8 mouse cellular contexts compared by ENCODE assay signal in the genomic region with DNA sequence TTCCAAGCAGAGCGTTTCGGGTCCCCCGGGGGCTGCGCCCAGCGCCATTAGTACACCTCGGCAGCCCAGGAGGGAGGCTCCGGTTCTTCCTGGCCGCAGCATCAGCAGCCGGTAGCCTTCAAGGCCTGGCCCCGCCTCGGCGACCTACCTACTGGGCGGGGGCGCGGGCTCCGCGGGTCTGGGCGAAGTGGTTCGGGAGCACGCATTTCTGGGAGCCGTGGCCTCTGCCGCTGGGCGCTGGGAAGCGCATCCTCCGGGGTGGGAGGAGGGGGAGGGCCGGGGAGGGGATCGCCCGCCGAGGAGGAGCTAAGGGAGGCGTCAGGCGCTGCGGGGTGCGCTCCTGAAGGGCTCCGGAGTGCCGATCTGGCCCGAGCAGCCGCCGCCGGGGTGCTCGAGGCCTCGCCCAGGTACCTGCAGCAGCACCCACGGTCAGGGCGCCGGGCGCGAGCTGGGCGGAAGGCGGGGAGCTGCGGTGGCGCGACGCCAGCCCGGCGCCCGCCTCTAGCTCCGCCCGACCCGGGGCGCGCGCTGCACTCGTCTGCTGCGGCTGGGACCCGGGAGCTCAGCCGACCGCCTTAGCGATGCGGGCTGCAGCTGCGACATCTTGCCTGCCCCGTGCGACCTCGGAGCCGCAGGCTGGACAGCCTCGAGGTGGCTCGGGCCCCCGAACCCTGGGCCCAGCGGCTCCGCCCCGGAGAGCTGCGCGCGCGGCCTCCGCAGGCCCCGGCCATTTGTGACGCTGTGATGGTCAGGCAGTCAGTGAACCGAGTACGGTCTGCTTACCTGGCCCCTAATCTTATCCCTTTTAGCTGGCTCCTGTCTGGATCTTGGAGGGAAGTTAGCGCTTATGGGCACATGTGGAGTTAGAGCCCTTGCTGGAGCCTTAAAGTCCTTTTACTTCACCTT. TPM values are rescaled to one million over a fixed set of nuclear protein-coding genes. Genes with fewer than 3 reads are reported as not detected.
DNase-seq lines count a peak whose midpoint lies in the region; ATAC-seq and TF ChIP-seq lines count a peak whose summit lies in the region.

A gene (minus strand): TSS at position 646 of the 906 bp plus-strand sequence.

- ATAC-seq in cerebellum, adult (ENCODE audit: insufficient number of reproducible peaks, low FRiP score, low TSS enrichment), result peak; percentile 84
- peak; percentile 93 for ATAC-seq in forebrain, embryonic 14.5 days
- peak; percentile 94 for ATAC-seq in lung, embryonic 14.5 days (ENCODE audit: insufficient read depth)
- ATAC-seq in neutrophil, adult 5-6 weeks (ENCODE audit: extremely low read depth, insufficient number of reproducible peaks, low FRiP score, poor library complexity, severe bottlenecking), result peak; percentile 63

- peak within 1 kb of the TSS; percentile 82 for H3K9ac ChIP-seq in ES-E14 (ENCODE audit: insufficient read depth, low read depth, low read length, poor library complexity, severe bottlenecking)
- peak within 1 kb of the TSS; percentile 92 for H3K9ac ChIP-seq in forebrain, embryonic 14.5 days (ENCODE audit: low read length)
- H3K9ac ChIP-seq in lung, embryonic 14.5 days, result peak within 1 kb of the TSS; percentile 83

- peak; percentile 53 for DNase-seq in ES-E14 (ENCODE audit: low read depth, low spot score)
- DNase-seq in forebrain, embryonic 14.5 days (ENCODE audit: low spot score), result peak; percentile 83
- DNase-seq in heart, postnatal 14 days, result peak; percentile 77 to 85
- peak; percentile 55 to 59 for DNase-seq in layer of hippocampus, adult 2 months (ENCODE audit: low spot score in 2 of 2)
- peak; percentile 85 for DNase-seq in lung, embryonic 14.5 days
- peak; percentile 84 for DNase-seq in testis, postnatal 14 days (ENCODE audit: low spot score)

- no peaks in the 10 kb centered on the region for H3K36me3 ChIP-seq in ES-E14 (ENCODE audit: control insufficient read depth, insufficient read depth, low read length, poor library complexity, severe bottlenecking)
- H3K36me3 ChIP-seq in forebrain, embryonic 14.5 days (ENCODE audit: control insufficient read depth, insufficient read depth, low read length), result no peaks in the 10 kb centered on the region
- no peaks in the 10 kb centered on the region for H3K36me3 ChIP-seq in lung, embryonic 14.5 days (ENCODE audit: insufficient read depth)

- intact Hi-C loops in heart, postnatal 14 days (cut with DNase I), result loop anchor here (5.0 kb wide), 1 partner anchor 86 kb away; no protein-coding TSS in a partner anchor

- H3K4me1 ChIP-seq in ES-E14 (ENCODE audit: control insufficient read depth in 2 of 2, insufficient read depth in 2 of 2, low read length in 2 of 2, poor library complexity in 1 of 2), result 0 out of 4 replicates have a peak, but pooled peaks cover 0 to 2% of the 10 kb centered on the region in 2 experiments
- peaks cover 2% of the 10 kb centered on the region; the same call in 1 of the 2 replicates for H3K4me1 ChIP-seq in forebrain, embryonic 14.5 days (ENCODE audit: control insufficient read depth, insufficient read depth, low read length)
- H3K4me1 ChIP-seq in lung, embryonic 14.5 days (ENCODE audit: insufficient read depth), result no peaks in the 10 kb centered on the region

- under 1% methylated on average over 83 of the region's 89 CpGs for WGBS in forebrain, embryonic 14.5 days
- under 1% methylated on average over 78 of the region's 89 CpGs for WGBS in lung, embryonic 14.5 days

- H3K4me2 ChIP-seq in forebrain, embryonic 14.5 days (ENCODE audit: low read length), result peak within 1 kb of the TSS; percentile 65
- peak within 1 kb of the TSS; percentile 67 for H3K4me2 ChIP-seq in lung, embryonic 14.5 days

- H3K27me3 ChIP-seq in forebrain, embryonic 14.5 days (replicated peaks; ENCODE audit: control insufficient read depth, insufficient read depth, low read length), result no peaks in the 10 kb centered on the region
- no peaks in the 10 kb centered on the region for H3K27me3 ChIP-seq in lung, embryonic 14.5 days (ENCODE audit: insufficient read depth, low read length)

- no peak; the same call in 1 of the 2 replicates for TF ChIP-seq CTCF in layer of hippocampus, adult 2 months (conservative IDR thresholded peaks at IDR 0.05)
- no peak for TF ChIP-seq CTCF in lung, embryonic 14.5 days (IDR thresholded peaks at IDR 0.05; ENCODE audit: low read depth)

- H3K27ac ChIP-seq in ES-E14 (ENCODE audit: insufficient read depth, low read depth, low read length, poor library complexity, severe bottlenecking), result peak within 1 kb of the TSS; percentile 20; the same call in 1 of the 2 replicates
- H3K27ac ChIP-seq in forebrain, embryonic 14.5 days (ENCODE audit: low read depth, low read length), result peak within 1 kb of the TSS; percentile 96
- peak within 1 kb of the TSS; percentile 99 for H3K27ac ChIP-seq in layer of hippocampus, adult 2 months
- H3K27ac ChIP-seq in lung, embryonic 14.5 days (ENCODE audit: low read depth), result peak within 1 kb of the TSS; percentile 96

- H3K4me3 ChIP-seq in ES-E14 (ENCODE audit: insufficient read depth in 1 of 2, low read depth in 1 of 2, low read length in 2 of 2, poor library complexity in 1 of 2, severe bottlenecking in 1 of 2), result peak within 1 kb of the TSS; percentile 76 to 91
- H3K4me3 ChIP-seq in forebrain, embryonic 14.5 days (ENCODE audit: low read depth, low read length), result peak within 1 kb of the TSS; percentile 77
- peak within 1 kb of the TSS; percentile 82 for H3K4me3 ChIP-seq in layer of hippocampus, adult 2 months
- H3K4me3 ChIP-seq in lung, embryonic 14.5 days (ENCODE audit: low read depth, low read length), result peak within 1 kb of the TSS; percentile 72

- in situ Hi-C loops in ES-E14 (cut with MboI; ENCODE audit: low sequenced_read_pairs in 2 of 2, unreplicated experiment in 2 of 2), result loop anchor here in 1 of 2 experiments (10.0 kb wide), 1 partner anchor 178 kb away; a partner anchor contains a TSS

- H3K9me3 ChIP-seq in ES-E14 (ENCODE audit: control insufficient read depth, insufficient read depth, low read depth, low read length), result no peaks in the 10 kb centered on the region
- H3K9me3 ChIP-seq in forebrain, embryonic 14.5 days (replicated peaks; ENCODE audit: control insufficient read depth, low read length), result no peaks in the 10 kb centered on the region
- H3K9me3 ChIP-seq in lung, embryonic 14.5 days (ENCODE audit: low read depth, low read length), result no peaks in the 10 kb centered on the region

TF ChIP-seq in ES-E14, 5 proteins besides CTCF, POLR2A, EP300 and RAD21:
- TF ChIP-seq HCFC1 (IDR thresholded peaks at IDR 0.05; ENCODE audit: borderline replicate concordance, insufficient read depth, low read length) (peak; percentile 51; the same call in 1 of the 2 replicates), ZC3H11A (IDR thresholded peaks at IDR 0.05; ENCODE audit: borderline replicate concordance, low read depth, low read length) (no peak), ZNF384 (IDR thresholded peaks at IDR 0.05; ENCODE audit: low read depth, low read length) (no peak), CHD2 (IDR thresholded peaks at IDR 0.05; ENCODE audit: low read depth, low read length) (no peak), MAFK (IDR thresholded peaks at IDR 0.05; ENCODE audit: insufficient read depth, low read depth, low read length) (no peak)

RNA-seq across cellular contexts. Expression of the gene that starts here (rescaled TPM):
- total RNA-seq in ES-E14 (2012; rRNA removed), result 8.7 and 9.4 TPM in 2 replicates
- polyA plus RNA-seq in forebrain, embryonic 14.5 days (2014; fragmentation: Nextera tagmentation; extraction: Ambion mirVana), result 7.1 and 10.3 TPM in 2 replicates
- total RNA-seq in heart, postnatal 14 days (2021), result 1 to 10 TPM; 6.4 TPM
- 10 to 100 TPM; 98.8 to 99.0 TPM for total RNA-seq in layer of hippocampus, adult 2 months (2021)
- 10.7 and 11.5 TPM in 2 replicates for polyA plus RNA-seq in lung, embryonic 14.5 days (2014; fragmentation: Nextera tagmentation; extraction: Ambion mirVana)
- 9.6 and 13.3 TPM in 2 replicates for total RNA-seq in neutrophil, adult 5-6 weeks (2017)

Comparison
In these comparisons a context has a peak if more than half of its experiments do, and no peak if none do; other contexts are left out.
1. Peak in every context shown above with its lines: DNase-seq, ATAC-seq, H3K4me3 ChIP-seq and H3K27ac ChIP-seq.
2. H3K27ac ChIP-seq: peak in every context shown above with its lines; median percentile 99 in layer of hippocampus, adult 2 months; 96 in forebrain, embryonic 14.5 days; 96 in lung, embryonic 14.5 days; 20 in ES-E14.